Mouse (Mus musculus) lung, embryonic 14.5 days (tissue): ENCODE data around the gene Mcl1. TPM values are rescaled to one million over a fixed set of nuclear protein-coding genes. Genes with fewer than 3 reads are reported as not detected.

ENCODE experiments used
- ATAC-seq: fragments of 200-750 bp; cut with Nextera tagmentation; 2 replicates; pipeline ENCODE4 v1.8.0; 2017; ENCODE audit warnings: mild to moderate bottlenecking, moderate TSS enrichment, moderate library complexity; ENCODE audit not compliant: insufficient read depth
- DNase-seq: peaks from one replicate; pipeline ENCODE4 v3.0.0-alpha.2; 2015
- H3K27ac ChIP-seq: fragments of 300-500 bp; sonication (generic); 2 replicates; pipeline ENCODE4 v1.5.1; 2014; ENCODE audit warnings: low read depth, mild to moderate bottlenecking, moderate library complexity
- H3K27me3 ChIP-seq: fragments of 300-500 bp; sonication (generic); 2 replicates; pipeline ENCODE4 v1.6.1; 2014; ENCODE audit warnings: low read length, control low read depth; ENCODE audit not compliant: insufficient read depth
- H3K36me3 ChIP-seq: fragments of 300-500 bp; sonication (generic); 2 replicates; pipeline ENCODE4 v1.6.1; 2014; ENCODE audit warnings: control low read depth; ENCODE audit not compliant: insufficient read depth
- H3K4me1 ChIP-seq: fragments of 300-500 bp; sonication (generic); 2 replicates; pipeline ENCODE4 v1.6.1; 2014; ENCODE audit warnings: antibody characterized with exemption, control low read depth; ENCODE audit not compliant: insufficient read depth
- H3K4me2 ChIP-seq: fragments of 300-500 bp; sonication (generic); 2 replicates; pipeline ENCODE4 v1.6.1; 2014; ENCODE audit warnings: mild to moderate bottlenecking
- H3K4me3 ChIP-seq: fragments of 300-500 bp; sonication (generic); 2 replicates; pipeline ENCODE4 v1.5.1; 2014; ENCODE audit warnings: low read depth, low read length
- H3K9ac ChIP-seq: fragments of 300-500 bp; sonication (generic); 2 replicates; pipeline ENCODE4 v1.6.1; 2014
- H3K9me3 ChIP-seq: fragments of 300-500 bp; sonication (generic); 2 replicates; pipeline ENCODE4 v1.6.1; 2016; ENCODE audit warnings: low read depth, low read length, control low read depth
- CTCF ChIP-seq: IDR thresholded peaks from 2 replicates; pipeline ENCODE4 v1.5.1; 2016; ENCODE audit warnings: antibody characterized with exemption, low read depth
- WGBS: fragments of 180-500 bp; shearing (Covaris S2); extraction: QIAGEN DNeasy Blood & Tissue Kit; methylation state at CpG from one replicate; pipeline ENCODE4 v1.1.7; 2014; 5-methylcytosine and 5-hydroxymethylcytosine counted together
- polyA plus RNA-seq: library from polyadenylated mRNA; unstranded; fragments of >200 nt; fragmentation: Nextera tagmentation; extraction: Ambion mirVana; gene quantifications from 2 replicates; pipeline ENCODE4 v1.2.1, GENCODE M21; 2014

Gene Mcl1
- polyA plus RNA-seq, 1 experiment from 2014 or later: 82.3 TPM

DNA sequence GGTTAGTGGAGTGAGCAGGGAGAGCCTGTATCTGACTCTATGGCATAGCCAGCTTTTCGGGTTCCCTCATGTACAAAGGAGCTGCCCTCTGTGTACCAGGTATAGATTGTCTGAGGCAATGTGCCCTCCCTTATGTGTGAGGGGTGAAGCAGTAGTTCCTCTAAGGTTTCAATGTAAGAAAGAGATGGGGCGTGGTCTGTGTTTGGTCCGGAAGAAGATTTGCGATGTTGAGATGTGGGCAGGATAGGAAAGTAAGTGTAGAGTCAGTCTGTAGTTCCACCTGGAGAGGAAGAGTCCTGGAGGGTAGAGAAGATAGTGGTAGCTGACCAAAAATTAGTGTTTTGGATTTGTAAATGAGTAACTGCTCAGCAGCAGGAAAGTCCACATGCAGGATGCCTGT is 50.5 kb downstream of the Mcl1 start:
- H3K27ac ChIP-seq: no peak overlapping the region
- no peak for DNase-seq
- TF ChIP-seq CTCF: no peak
- no peak for ATAC-seq
- H3K9me3 ChIP-seq: no peaks in the 10 kb centered on the region
- H3K9ac ChIP-seq: no peak overlapping the region
- no peak overlapping the region for H3K4me2 ChIP-seq
- WGBS: 95% methylated on average over 4 of the region's 4 CpGs
- H3K4me3 ChIP-seq: no peak overlapping the region
- H3K4me1 ChIP-seq: no peaks in the 10 kb centered on the region
- H3K27me3 ChIP-seq: no peaks in the 10 kb centered on the region
- H3K36me3 ChIP-seq: no peaks in the 10 kb centered on the region

DNA sequence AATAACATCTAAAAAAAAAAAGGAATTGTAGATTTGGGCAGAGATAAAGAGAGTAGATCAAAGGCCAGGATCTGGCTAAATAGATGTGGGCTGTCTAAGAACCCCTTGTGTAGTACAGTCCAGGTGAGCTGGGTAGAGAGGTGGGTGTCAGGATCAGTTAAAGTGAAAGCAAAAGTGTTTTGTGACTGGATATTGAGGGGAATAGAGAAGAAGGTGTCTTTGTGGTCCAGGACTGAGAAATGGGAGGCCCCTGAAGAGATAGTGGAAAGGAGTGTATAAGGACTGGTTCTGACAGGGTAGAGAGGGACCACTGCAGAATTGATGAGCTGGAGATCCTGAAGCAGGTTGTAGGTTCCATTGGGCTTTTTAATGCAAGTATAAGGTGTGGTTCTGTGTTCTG is 51.4 kb downstream of the Mcl1 start:
- no peaks in the 10 kb centered on the region for H3K27me3 ChIP-seq
- H3K4me1 ChIP-seq: no peaks in the 10 kb centered on the region
- no peak overlapping the region for H3K4me3 ChIP-seq
- ATAC-seq: no peak
- no peak for TF ChIP-seq CTCF
- no peaks in the 10 kb centered on the region for H3K9me3 ChIP-seq
- no peaks in the 10 kb centered on the region for H3K36me3 ChIP-seq
- no peak overlapping the region for H3K27ac ChIP-seq
- no peak for DNase-seq
- H3K4me2 ChIP-seq: no peak overlapping the region
- no peak overlapping the region for H3K9ac ChIP-seq

Other genes starting within 250 kb of the Mcl1 start
- 40.1 and 41.0 TPM in 2 replicates for gene Arnt, start 224.4 kb upstream of the Mcl1 start, polyA plus RNA-seq
- 2.6 and 2.8 TPM in 2 replicates for gene Ctsk, start 159.5 kb upstream of the Mcl1 start, polyA plus RNA-seq
- gene Ctss, start 132.0 kb upstream of the Mcl1 start, polyA plus RNA-seq: 20.6 and 24.3 TPM in 2 replicates
- 0.14 TPM in 1 of 2 replicates, not detected in the other for gene Hormad1, start 99.1 kb upstream of the Mcl1 start, polyA plus RNA-seq
- 29.3 and 30.8 TPM in 2 replicates for gene Golph3l, start 69.9 kb upstream of the Mcl1 start, polyA plus RNA-seq
- 64.8 and 66.7 TPM in 2 replicates for gene Ensa, start 33.8 kb upstream of the Mcl1 start, polyA plus RNA-seq
- gene Adamtsl4, start 29.1 kb downstream of the Mcl1 start, polyA plus RNA-seq: 1.6 and 4.0 TPM in 2 replicates
- gene Ecm1, start 80.8 kb downstream of the Mcl1 start, polyA plus RNA-seq: 23.5 and 27.7 TPM in 2 replicates
- gene Tars2, start 101.4 kb downstream of the Mcl1 start, polyA plus RNA-seq: 47.5 and 52.3 TPM in 2 replicates
- 23.8 and 24.1 TPM in 2 replicates for gene Rprd2, start 160.1 kb downstream of the Mcl1 start, polyA plus RNA-seq
- gene Prpf3, start 197.1 kb downstream of the Mcl1 start, polyA plus RNA-seq: 53.7 and 63.7 TPM in 2 replicates
- gene Mrps21, start 212.7 kb downstream of the Mcl1 start, polyA plus RNA-seq: 312 and 328 TPM in 2 replicates
- gene Ciart, start 223.5 kb downstream of the Mcl1 start, polyA plus RNA-seq: 5.3 and 6.4 TPM in 2 replicates
- gene BC028528, start 233.2 kb downstream of the Mcl1 start, polyA plus RNA-seq: 51.4 and 55.4 TPM in 2 replicates
- 44.5 and 47.9 TPM in 2 replicates for gene Aph1a, start 235.2 kb downstream of the Mcl1 start, polyA plus RNA-seq
- 10.4 and 12.5 TPM in 2 replicates for gene Car14, start 245.9 kb downstream of the Mcl1 start, polyA plus RNA-seq